Mouse (Mus musculus): ENCODE measurements around the gene Ndel1. TPM values are rescaled to one million over a fixed set of nuclear protein-coding genes. Genes with fewer than 3 reads are reported as not detected.

The Ndel1 gene
- total and polyA plus RNA-seq, 3 experiments = 31.1 to 46.9 (median 35.2) TPM

GRCm38 (mm10) chr11:68862260-68862659 lies 9.4 kb downstream of the Ndel1 start:
- TF ChIP-seq MXI1 (IDR thresholded peaks at IDR 0.05; ENCODE audit: low read depth, low read length) (no peak), CHD1 (IDR thresholded peaks at IDR 0.05; ENCODE audit: low read depth, low read length) (no peak)
- H3K4me2 ChIP-seq (ENCODE audit: insufficient read depth, low read depth, poor library complexity, severe bottlenecking) = no peak overlapping the region
- H3K9ac ChIP-seq (ENCODE audit: insufficient read depth, low read depth) = no peak overlapping the region
- in situ Hi-C loops (cut with MboI; ENCODE audit: low pct_ligation_motif_present, low pct_unique_long_range_greater_than_20kb, low sequenced_read_pairs) = no loop called here
- no peak overlapping the region for H3K27ac ChIP-seq (ENCODE audit: insufficient read depth, low read depth)
- no peak for DNase-seq (ENCODE audit: extremely low read depth)
- H3K9me3 ChIP-seq (replicated peaks; ENCODE audit: low read length) = no peaks in the 10 kb centered on the region
- H3K36me3 ChIP-seq (replicated peaks in 1 of 2; ENCODE audit: control insufficient read depth in 1 of 2, insufficient read depth in 1 of 2, low read length in 1 of 2) = no peaks in the 10 kb centered on the region
- H3K4me3 ChIP-seq (replicated peaks in 1 of 3; ENCODE audit: low read depth in 2 of 3, low read length in 2 of 3, poor library complexity in 1 of 3) = no peak overlapping the region
- no peaks in the 10 kb centered on the region for H3K27me3 ChIP-seq (replicated peaks)
- no peaks in the 10 kb centered on the region for H3K79me2 ChIP-seq (replicated peaks; ENCODE audit: control insufficient read depth, extremely low read depth, insufficient read depth, poor library complexity, severe bottlenecking)
- H3K4me1 ChIP-seq (ENCODE audit: control insufficient read depth in 1 of 2, insufficient read depth in 2 of 2) = peaks cover 7 to 28% of the 10 kb centered on the region in 2 experiments
- dilution Hi-C loops (cut with MboI; ENCODE audit: extremely low pct_ligation_motif_present, extremely low pct_unique_long_range_greater_than_20kb, low sequenced_read_pairs) = no loop called here

- in situ Hi-C loops (cut with MboI; ENCODE audit: low pct_ligation_motif_present, low pct_unique_long_range_greater_than_20kb, low sequenced_read_pairs) (no loop called here), dilution Hi-C loops (cut with MboI; ENCODE audit: extremely low pct_ligation_motif_present, extremely low pct_unique_long_range_greater_than_20kb, low sequenced_read_pairs) (no loop called here)
- no peak overlapping the region for H3K4me2 ChIP-seq (ENCODE audit: insufficient read depth, low read depth, poor library complexity, severe bottlenecking)
- no peak overlapping the region for H3K27ac ChIP-seq (ENCODE audit: insufficient read depth, low read depth)
- H3K9me3 ChIP-seq (replicated peaks; ENCODE audit: low read length) = no peaks in the 10 kb centered on the region
- H3K79me2 ChIP-seq (replicated peaks; ENCODE audit: control insufficient read depth, extremely low read depth, insufficient read depth, poor library complexity, severe bottlenecking) = no peaks in the 10 kb centered on the region
- no peak overlapping the region for H3K4me3 ChIP-seq (replicated peaks in 1 of 3; ENCODE audit: low read depth in 2 of 3, low read length in 2 of 3, poor library complexity in 1 of 3)
- TF ChIP-seq MAFK (IDR thresholded peaks at IDR 0.05; ENCODE audit: insufficient replicate concordance, low read length) = no peak
- TF ChIP-seq MXI1 (IDR thresholded peaks at IDR 0.05; ENCODE audit: low read depth, low read length) = no peak
- TF ChIP-seq ELF1 (IDR thresholded peaks at IDR 0.05; ENCODE audit: low read depth, low read length) = no peak
- TF ChIP-seq MYC (IDR thresholded peaks at IDR 0.05; ENCODE audit: low read depth, low read length) = no peak
- no peak for TF ChIP-seq ETS1 (conservative IDR thresholded peaks at IDR 0.05; ENCODE audit: low read depth, low read length)
- 0 out of 2 replicates have a peak, but pooled peaks have one; percentile 18 for TF ChIP-seq TCF12 (IDR thresholded peaks at IDR 0.05; ENCODE audit: low read depth, low read length)
- H3K27me3 ChIP-seq (replicated peaks) = no peaks in the 10 kb centered on the region
- no peak overlapping the region for H3K9ac ChIP-seq (ENCODE audit: insufficient read depth, low read depth)
- DNase-seq (ENCODE audit: extremely low read depth) = peak; percentile 22
- no peaks in the 10 kb centered on the region for H3K36me3 ChIP-seq (replicated peaks in 1 of 2; ENCODE audit: control insufficient read depth in 1 of 2, insufficient read depth in 1 of 2, low read length in 1 of 2)
- H3K4me1 ChIP-seq (ENCODE audit: control insufficient read depth in 1 of 2, insufficient read depth in 2 of 2) = peaks cover 7 to 28% of the 10 kb centered on the region in 2 experiments
These were observed 11.6 kb downstream of the Ndel1 start for GRCm38 (mm10) chr11:68859943-68860593.

GRCm38 (mm10) chr11:68857329-68857728 lies 14.3 kb downstream of the Ndel1 start:
- no peaks in the 10 kb centered on the region for H3K9me3 ChIP-seq (replicated peaks; ENCODE audit: low read length)
- DNase-seq (ENCODE audit: extremely low read depth) = no peak
- no peak overlapping the region for H3K9ac ChIP-seq (ENCODE audit: insufficient read depth, low read depth)
- H3K27me3 ChIP-seq (replicated peaks) = no peaks in the 10 kb centered on the region
- peaks cover 5 to 29% of the 10 kb centered on the region in 2 experiments for H3K4me1 ChIP-seq (ENCODE audit: control insufficient read depth in 1 of 2, insufficient read depth in 2 of 2)
- no peak overlapping the region for H3K4me2 ChIP-seq (ENCODE audit: insufficient read depth, low read depth, poor library complexity, severe bottlenecking)
- H3K36me3 ChIP-seq (replicated peaks in 1 of 2; ENCODE audit: control insufficient read depth in 1 of 2, insufficient read depth in 1 of 2, low read length in 1 of 2) = no peaks in the 10 kb centered on the region
- dilution Hi-C loops (cut with MboI; ENCODE audit: extremely low pct_ligation_motif_present, extremely low pct_unique_long_range_greater_than_20kb, low sequenced_read_pairs) (no loop called here), in situ Hi-C loops (cut with MboI; ENCODE audit: low pct_ligation_motif_present, low pct_unique_long_range_greater_than_20kb, low sequenced_read_pairs) (no loop called here)
- no peak overlapping the region for H3K4me3 ChIP-seq (replicated peaks in 1 of 3; ENCODE audit: low read depth in 2 of 3, low read length in 2 of 3, poor library complexity in 1 of 3)
- no peak overlapping the region for H3K27ac ChIP-seq (ENCODE audit: insufficient read depth, low read depth)
- no peak for TF ChIP-seq MAFK (IDR thresholded peaks at IDR 0.05; ENCODE audit: insufficient replicate concordance, low read length)
- no peak for TF ChIP-seq POLR2AphosphoS2 (IDR thresholded peaks at IDR 0.05; ENCODE audit: low read depth, low read length)
- TF ChIP-seq POLR2A (IDR thresholded peaks at IDR 0.05; ENCODE audit: low read depth, low read length) = no peak
- TF ChIP-seq TCF12 (IDR thresholded peaks at IDR 0.05; ENCODE audit: low read depth, low read length) = no peak
- no peak for TF ChIP-seq GABPA (IDR thresholded peaks at IDR 0.05; ENCODE audit: insufficient replicate concordance, low read depth, low read length)
- no peak for TF ChIP-seq ZC3H11A (IDR thresholded peaks at IDR 0.05; ENCODE audit: low read depth, low read length)
- no peak for TF ChIP-seq NRF1 (IDR thresholded peaks at IDR 0.05; ENCODE audit: low read depth, low read length)
- no peak for TF ChIP-seq BHLHE40 (IDR thresholded peaks at IDR 0.05; ENCODE audit: low read depth, low read length)
- peaks cover 3% of the 10 kb centered on the region for H3K79me2 ChIP-seq (replicated peaks; ENCODE audit: control insufficient read depth, extremely low read depth, insufficient read depth, poor library complexity, severe bottlenecking)
